Mouse (Mus musculus): Measurements from ENCODE around the gene Pitpnm2. TPM values are rescaled to one million over a fixed set of nuclear protein-coding genes. Genes with fewer than 3 reads are reported as not detected.
A peak's percentile ranks its signal among the peaks of the same experiment; 100 is the strongest.

Gene Pitpnm2
- polyA plus RNA-seq, 1 experiment from 2014 or later = 3.1 TPM

DNA sequence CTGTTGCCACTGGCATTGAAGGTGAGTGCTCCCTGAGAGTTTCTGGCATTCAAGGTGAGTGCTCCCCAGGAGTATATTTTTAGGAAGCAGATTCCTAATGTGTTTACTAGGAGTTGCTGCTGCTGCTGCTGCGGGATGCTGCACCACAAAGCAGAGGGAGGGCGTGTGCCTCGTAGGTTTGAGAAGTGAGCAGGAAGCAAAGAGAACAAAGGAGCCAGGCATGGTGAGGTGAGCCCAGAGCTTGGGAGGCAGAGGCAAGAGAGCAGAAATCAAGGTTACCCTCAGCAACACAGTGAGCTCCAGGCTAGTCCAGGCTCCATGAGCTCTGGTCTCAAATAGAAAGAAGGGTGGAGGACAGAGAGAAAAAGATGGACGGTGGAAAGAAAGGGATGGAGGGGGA, 13.7 kb upstream of the Pitpnm2 start:
- no peak overlapping the region for H3K4me3 ChIP-seq (replicated peaks)
- no peak for ATAC-seq
- 72% methylated on average over 4 of the region's 4 CpGs for WGBS
- peaks cover 13% of the 10 kb centered on the region for H3K36me3 ChIP-seq
- H3K4me2 ChIP-seq (replicated peaks) = no peak overlapping the region
- H3K4me1 ChIP-seq (replicated peaks) = 0 out of 2 replicates have a peak, but pooled peaks cover 5% of the 10 kb centered on the region
- H3K9ac ChIP-seq = no peak overlapping the region
- H3K27me3 ChIP-seq (replicated peaks) = no peaks in the 10 kb centered on the region
- no peaks in the 10 kb centered on the region for H3K9me3 ChIP-seq
- H3K27ac ChIP-seq = no peak overlapping the region

DNA sequence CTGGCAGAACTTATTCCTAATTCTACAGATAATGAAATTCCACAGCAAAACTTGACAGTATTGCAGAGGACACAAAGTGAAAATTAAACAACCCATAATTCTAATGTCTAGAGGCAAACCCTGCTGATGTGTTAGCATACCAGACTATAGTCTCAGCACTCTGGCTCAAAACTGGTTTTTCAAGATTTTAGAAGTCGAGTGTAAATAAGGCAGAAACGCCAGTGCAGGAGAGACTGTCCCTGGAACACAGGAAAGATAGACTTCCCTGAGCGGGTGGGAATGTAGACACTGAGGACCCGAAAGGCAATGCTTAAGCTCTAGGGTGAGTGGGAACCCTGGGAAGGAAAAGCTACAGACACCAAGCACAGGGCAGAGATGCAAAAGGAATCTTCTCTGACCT, 12.5 kb upstream of the Pitpnm2 start:
- Histone ChIP-seq H3K4me1 (replicated peaks) (0 out of 2 replicates have a peak, but pooled peaks cover 5% of the 10 kb centered on the region), H3K9me3 (no peaks in the 10 kb centered on the region), H3K27me3 (replicated peaks) (no peaks in the 10 kb centered on the region), H3K9ac (no peak overlapping the region), H3K4me3 (replicated peaks) (no peak overlapping the region), H3K4me2 (replicated peaks) (0 out of 2 replicates have a peak overlapping the region, but pooled peaks have one; percentile 2), H3K36me3 (peaks cover 18% of the 10 kb centered on the region), H3K27ac (peak overlapping the region; percentile 17; the same call in 1 of the 2 replicates)
- peak; percentile 58 for ATAC-seq
- 61% methylated on average over 4 of the region's 4 CpGs for WGBS

DNA sequence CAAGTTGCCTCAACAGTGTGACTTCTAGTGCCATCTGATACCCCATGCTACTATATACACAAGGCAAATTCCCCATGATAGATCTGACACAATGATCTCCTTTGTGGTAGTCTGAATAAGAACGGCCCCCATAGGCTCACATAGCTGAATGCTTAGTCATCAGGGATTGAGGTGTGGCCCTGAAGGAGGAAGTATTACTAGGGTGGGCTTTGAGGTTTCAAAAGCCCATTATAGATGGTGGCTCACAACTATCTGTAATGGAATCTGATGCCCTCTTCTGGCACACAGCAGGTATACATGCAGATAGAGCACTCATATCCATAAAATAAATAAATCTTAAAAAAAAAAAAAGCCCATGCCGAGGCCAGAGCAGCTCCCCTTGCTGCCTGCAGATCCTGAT, 9.6 kb upstream of the Pitpnm2 start:
- Histone ChIP-seq H3K4me1 (replicated peaks) (0 out of 2 replicates have a peak, but pooled peaks cover 5% of the 10 kb centered on the region), H3K4me2 (replicated peaks) (no peak overlapping the region), H3K9ac (no peak overlapping the region), H3K36me3 (peaks cover 18% of the 10 kb centered on the region), H3K27ac (no peak overlapping the region), H3K27me3 (replicated peaks) (no peaks in the 10 kb centered on the region), H3K9me3 (no peaks in the 10 kb centered on the region), H3K4me3 (replicated peaks) (no peak overlapping the region)
- no peak for ATAC-seq
- WGBS = 43% methylated on average over 2 of the region's 2 CpGs

DNA sequence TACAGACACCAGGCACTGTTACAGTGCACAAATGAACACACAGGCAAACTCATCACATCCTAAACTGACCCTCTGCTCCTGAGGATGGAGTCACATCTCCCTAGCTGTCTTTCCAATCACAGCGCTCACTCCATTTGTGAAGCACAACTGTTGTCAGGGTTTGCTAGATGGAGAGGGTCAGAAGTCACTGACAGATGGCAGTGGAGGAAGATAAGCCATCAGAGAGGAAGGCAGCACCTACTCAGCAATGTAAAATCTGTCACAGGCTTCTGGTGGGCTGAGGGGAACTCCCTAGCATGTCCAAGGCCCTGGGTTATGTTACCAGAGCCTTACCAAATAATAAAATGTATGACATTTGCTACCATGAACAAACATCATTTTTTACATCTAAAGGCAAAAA, 8.5 kb upstream of the Pitpnm2 start:
- WGBS = 97% methylated on average over 1 of the region's 1 CpGs

DNA sequence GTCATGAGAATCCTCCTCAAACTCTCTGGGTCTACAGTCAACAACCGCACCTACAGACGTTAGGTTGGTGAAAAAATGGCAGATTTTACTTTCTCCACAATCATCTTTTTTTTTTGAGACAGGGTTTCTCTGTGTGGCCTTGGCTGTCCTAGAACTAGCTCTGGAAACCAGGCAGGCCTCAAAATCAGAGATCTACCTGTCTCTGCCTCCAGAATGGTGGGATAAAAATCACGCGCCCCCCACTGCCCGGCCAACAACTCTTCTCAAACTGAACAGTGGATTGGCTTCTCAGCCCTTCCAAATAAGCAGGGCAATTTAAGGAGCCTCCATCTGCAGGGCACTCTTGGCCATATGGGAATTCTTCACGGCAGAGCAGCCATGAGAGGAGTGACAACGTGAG, 5.6 kb upstream of the Pitpnm2 start:
- WGBS = 89% methylated on average over 7 of the region's 7 CpGs
- no peak overlapping the region for H3K9ac ChIP-seq
- no peak overlapping the region for H3K27ac ChIP-seq
- H3K4me2 ChIP-seq (replicated peaks) = no peak overlapping the region
- peaks cover 18% of the 10 kb centered on the region for H3K36me3 ChIP-seq
- no peaks in the 10 kb centered on the region for H3K4me1 ChIP-seq (replicated peaks)
- no peak for ATAC-seq
- H3K27me3 ChIP-seq (replicated peaks) = no peaks in the 10 kb centered on the region
- no peak overlapping the region for H3K4me3 ChIP-seq (replicated peaks)
- no peaks in the 10 kb centered on the region for H3K9me3 ChIP-seq

More for the DNA sequence above, 8.5 kb upstream of the Pitpnm2 start:
- peaks cover 18% of the 10 kb centered on the region for H3K36me3 ChIP-seq
- no peaks in the 10 kb centered on the region for H3K9me3 ChIP-seq
- H3K27me3 ChIP-seq (replicated peaks) = no peaks in the 10 kb centered on the region
- no peak overlapping the region for H3K9ac ChIP-seq
- 0 out of 2 replicates have a peak, but pooled peaks cover 4% of the 10 kb centered on the region for H3K4me1 ChIP-seq (replicated peaks)
- H3K4me2 ChIP-seq (replicated peaks) = no peak overlapping the region
- no peak overlapping the region for H3K27ac ChIP-seq
- H3K4me3 ChIP-seq (replicated peaks) = no peak overlapping the region
- ATAC-seq = no peak

DNA sequence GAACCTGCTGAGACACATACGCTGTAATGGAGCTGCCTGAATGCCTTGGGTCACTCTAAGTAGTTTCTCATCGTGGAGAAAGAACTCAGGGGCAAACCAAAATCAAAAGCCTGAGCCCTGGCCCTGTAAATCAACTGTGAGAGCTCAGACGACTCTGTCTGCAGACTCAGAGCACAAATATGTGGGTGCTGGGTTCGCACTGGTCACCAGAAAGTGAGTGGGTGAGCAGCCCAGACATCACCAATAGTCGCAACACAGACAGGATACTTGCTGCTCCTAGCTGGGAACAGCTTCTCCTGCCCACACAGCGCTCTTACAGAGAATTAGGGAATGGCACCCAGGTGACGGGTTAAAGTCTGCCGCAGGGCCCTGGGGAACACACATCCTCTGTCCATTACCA, 4.0 kb upstream of the Pitpnm2 start:
- no peaks in the 10 kb centered on the region for H3K9me3 ChIP-seq
- peaks cover 8% of the 10 kb centered on the region for H3K36me3 ChIP-seq
- no peak overlapping the region for H3K9ac ChIP-seq
- H3K4me2 ChIP-seq (replicated peaks) = no peak overlapping the region
- H3K4me1 ChIP-seq (replicated peaks) = peaks cover 4% of the 10 kb centered on the region; the same call in 1 of the 2 replicates
- no peak for ATAC-seq
- no peaks in the 10 kb centered on the region for H3K27me3 ChIP-seq (replicated peaks)
- H3K27ac ChIP-seq = no peak overlapping the region
- H3K4me3 ChIP-seq (replicated peaks) = no peak overlapping the region
- WGBS = 85% methylated on average over 8 of the region's 8 CpGs

DNA sequence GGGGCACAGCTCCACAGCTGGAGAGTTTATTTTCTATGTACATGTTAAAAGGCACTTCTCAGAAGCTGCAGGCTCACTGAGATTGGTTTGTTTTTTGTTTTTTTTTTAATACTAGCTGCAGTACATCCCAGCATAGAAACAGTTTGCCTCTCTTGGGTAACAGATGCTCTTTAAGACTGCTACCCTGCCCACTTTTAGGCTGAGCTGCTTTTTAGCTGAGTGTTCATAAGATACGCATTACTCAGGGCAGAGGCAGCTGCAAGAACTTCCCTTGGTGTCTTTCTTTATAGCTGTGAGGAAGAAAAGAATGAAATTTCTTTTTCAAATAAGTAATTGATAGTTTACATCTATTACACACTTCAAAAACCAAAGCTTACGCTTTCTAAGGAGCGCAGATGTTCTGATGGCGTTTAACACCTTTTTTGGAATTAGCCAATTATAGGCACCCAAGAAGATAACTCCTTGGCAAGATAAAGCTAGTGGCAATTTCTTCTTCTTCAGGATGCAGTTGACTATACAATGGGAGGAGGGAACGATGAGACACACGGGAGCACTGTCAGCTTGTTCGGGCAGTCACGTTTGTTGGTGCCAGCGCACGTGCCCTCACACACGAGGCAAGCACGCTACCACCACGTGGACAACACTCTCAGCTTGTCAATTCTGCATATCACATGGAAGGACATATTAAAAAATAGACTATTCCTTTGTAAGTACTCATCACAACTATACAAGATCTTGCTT, 3.2 kb upstream of the Pitpnm2 start:
- no peak overlapping the region for H3K27ac ChIP-seq
- WGBS = 92% methylated on average over 13 of the region's 13 CpGs
- H3K9ac ChIP-seq = no peak overlapping the region
- H3K36me3 ChIP-seq = 0 out of 2 replicates have a peak, but pooled peaks cover under 1% of the 10 kb centered on the region
- no peak overlapping the region for H3K4me3 ChIP-seq (replicated peaks)
- H3K4me1 ChIP-seq (replicated peaks) = peaks cover 12% of the 10 kb centered on the region
- no peak for ATAC-seq
- no peaks in the 10 kb centered on the region for H3K27me3 ChIP-seq (replicated peaks)
- no peak overlapping the region for H3K4me2 ChIP-seq (replicated peaks)
- no peaks in the 10 kb centered on the region for H3K9me3 ChIP-seq

DNA sequence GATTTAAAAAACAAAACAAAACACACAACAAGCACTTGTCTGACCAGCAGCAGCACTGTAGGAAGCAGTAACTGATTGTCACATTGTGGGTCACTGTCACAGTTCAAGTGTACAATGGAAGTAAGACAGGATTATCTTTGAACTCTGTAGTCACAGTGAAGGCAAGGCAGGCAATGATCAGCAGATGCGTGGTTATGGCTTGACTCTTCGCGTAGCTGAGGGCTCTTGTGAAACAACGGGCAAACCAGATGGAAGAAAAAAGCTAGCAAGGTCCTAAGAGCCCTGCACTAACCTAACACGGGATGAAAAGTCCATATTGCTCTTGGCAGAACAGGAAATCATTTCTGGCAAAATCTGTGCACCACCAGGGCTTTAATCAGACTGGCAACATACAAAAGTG, 1.5 kb upstream of the Pitpnm2 start:
- H3K9me3 ChIP-seq = no peaks in the 10 kb centered on the region
- no peak overlapping the region for H3K4me3 ChIP-seq (replicated peaks)
- no peak for ATAC-seq
- H3K27ac ChIP-seq = no peak overlapping the region
- H3K4me2 ChIP-seq (replicated peaks) = no peak overlapping the region
- H3K27me3 ChIP-seq (replicated peaks) = no peaks in the 10 kb centered on the region
- WGBS = 83% methylated on average over 5 of the region's 5 CpGs
- H3K9ac ChIP-seq = no peak overlapping the region
- H3K4me1 ChIP-seq (replicated peaks) = peaks cover 12% of the 10 kb centered on the region
- H3K36me3 ChIP-seq = no peaks in the 10 kb centered on the region

DNA sequence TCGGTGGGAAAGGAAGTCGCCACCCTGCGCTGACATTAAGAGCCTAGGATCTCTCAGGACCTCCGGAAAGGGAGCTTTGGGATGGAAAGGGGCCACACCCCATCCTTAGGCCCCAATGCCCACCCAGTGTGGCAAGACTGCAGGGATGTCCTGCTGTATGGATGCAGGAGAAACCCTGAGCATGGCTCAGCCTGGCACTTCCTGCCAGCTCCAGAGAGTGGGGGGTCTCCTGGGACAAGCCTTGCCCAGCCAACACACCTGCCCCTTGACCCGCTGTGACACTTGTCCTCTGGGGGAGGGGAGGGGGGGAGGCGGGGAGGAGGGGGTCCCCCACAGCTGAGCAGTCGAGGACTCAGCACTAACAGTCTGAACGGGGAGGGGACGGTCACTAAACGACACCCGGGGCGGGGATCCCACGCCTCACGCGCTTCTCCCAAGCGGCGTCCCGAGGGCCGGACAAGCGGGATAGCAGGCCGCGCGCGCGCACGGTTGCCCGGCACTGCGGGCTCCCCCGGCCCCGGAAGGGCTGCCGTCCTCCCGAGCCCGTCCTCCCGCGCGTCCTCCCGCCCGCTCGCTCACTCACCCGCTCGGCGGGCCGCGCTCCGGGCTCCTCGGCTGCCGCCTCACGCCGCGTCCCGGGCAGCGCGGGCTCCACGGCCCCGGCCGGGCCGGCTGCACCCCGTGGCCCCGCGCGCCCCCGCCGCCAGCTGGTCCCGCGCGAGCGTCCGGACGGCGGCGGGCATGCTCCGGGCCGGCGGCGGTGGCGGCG, 531 bp downstream of the Pitpnm2 start:
- Histone ChIP-seq H3K9me3 (no peaks in the 10 kb centered on the region), H3K36me3 (no peaks in the 10 kb centered on the region), H3K4me2 (replicated peaks) (peak overlapping the region; percentile 90), H3K4me3 (replicated peaks) (peak overlapping the region; percentile 81), H3K9ac (peak overlapping the region; percentile 77), H3K27me3 (replicated peaks) (no peaks in the 10 kb centered on the region), H3K4me1 (replicated peaks) (peaks cover 12% of the 10 kb centered on the region), H3K27ac (peak overlapping the region; percentile 68)
- WGBS = 1% methylated on average over 76 of the region's 77 CpGs
- ATAC-seq = peak; percentile 70

DNA sequence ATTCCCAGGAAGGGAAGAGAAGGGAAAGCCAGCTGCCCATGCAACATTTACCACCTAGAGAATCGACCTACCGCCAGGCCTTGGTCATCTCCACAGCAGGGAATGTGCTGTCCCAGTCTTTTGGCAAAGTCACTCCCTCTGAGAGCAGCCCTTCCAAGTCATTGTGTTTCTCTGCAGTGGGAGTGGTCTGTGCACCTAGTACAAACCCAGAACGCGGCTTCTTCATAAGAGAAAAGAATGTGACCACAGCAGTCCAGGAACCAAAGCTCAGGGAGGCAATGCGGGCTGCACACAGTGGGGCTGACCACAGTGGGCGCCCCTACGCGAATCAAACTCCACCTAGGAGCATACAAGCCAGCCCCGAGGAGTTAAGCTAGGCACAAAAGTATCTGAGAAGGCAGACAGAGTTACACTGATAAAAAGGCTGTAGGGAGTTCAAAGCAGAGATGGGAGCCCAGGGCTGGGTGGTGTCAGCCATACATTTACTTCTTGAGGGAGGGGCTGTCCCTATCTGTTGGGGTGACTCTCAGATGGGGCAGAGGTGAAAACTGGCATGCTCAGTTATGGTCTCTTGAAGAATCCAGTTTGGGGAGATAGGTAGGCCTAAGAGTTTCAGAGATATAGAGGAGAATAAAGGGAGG, 1.5 kb downstream of the Pitpnm2 start:
- WGBS = 45% methylated on average over 9 of the region's 9 CpGs
- no peaks in the 10 kb centered on the region for H3K9me3 ChIP-seq
- 0 out of 2 replicates have a peak overlapping the region, but pooled peaks have one; percentile 68 for H3K27ac ChIP-seq
- ATAC-seq = no peak
- peaks cover 12% of the 10 kb centered on the region for H3K4me1 ChIP-seq (replicated peaks)
- H3K4me3 ChIP-seq (replicated peaks) = peak overlapping the region; percentile 81
- peak overlapping the region; percentile 23; the same call in 1 of the 2 replicates for H3K9ac ChIP-seq
- no peaks in the 10 kb centered on the region for H3K27me3 ChIP-seq (replicated peaks)
- H3K36me3 ChIP-seq = no peaks in the 10 kb centered on the region
- peak overlapping the region; percentile 90 for H3K4me2 ChIP-seq (replicated peaks)

DNA sequence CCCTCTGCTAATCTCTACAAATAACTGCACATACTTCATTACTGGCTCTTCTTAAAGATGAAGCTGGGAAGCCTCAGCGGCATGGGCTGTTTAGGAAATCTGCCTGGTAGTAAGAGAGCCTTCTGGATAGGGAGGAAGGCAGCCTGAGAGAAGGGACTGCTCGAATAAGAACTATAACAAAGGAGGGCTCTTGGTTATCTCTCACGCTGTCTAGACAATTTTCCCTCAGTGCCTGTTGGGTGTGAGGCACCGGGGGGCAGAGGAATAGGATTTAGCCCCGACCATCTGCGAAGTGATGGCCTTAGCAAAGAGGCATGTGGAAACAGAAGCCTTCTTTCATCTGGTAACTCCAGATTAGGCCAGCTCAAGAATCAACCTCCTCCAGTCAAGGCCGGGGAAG, 2.3 kb downstream of the Pitpnm2 start:
- Histone ChIP-seq H3K36me3 (no peaks in the 10 kb centered on the region), H3K9ac (peak overlapping the region; percentile 10; the same call in 1 of the 2 replicates), H3K27ac (no peak overlapping the region), H3K27me3 (replicated peaks) (no peaks in the 10 kb centered on the region), H3K4me2 (replicated peaks) (0 out of 2 replicates have a peak overlapping the region, but pooled peaks have one; percentile 90), H3K4me3 (replicated peaks) (0 out of 2 replicates have a peak overlapping the region, but pooled peaks have one; percentile 3), H3K4me1 (replicated peaks) (peaks cover 13% of the 10 kb centered on the region), H3K9me3 (no peaks in the 10 kb centered on the region)
- 57% methylated on average over 7 of the region's 7 CpGs for WGBS
- ATAC-seq = no peak

DNA sequence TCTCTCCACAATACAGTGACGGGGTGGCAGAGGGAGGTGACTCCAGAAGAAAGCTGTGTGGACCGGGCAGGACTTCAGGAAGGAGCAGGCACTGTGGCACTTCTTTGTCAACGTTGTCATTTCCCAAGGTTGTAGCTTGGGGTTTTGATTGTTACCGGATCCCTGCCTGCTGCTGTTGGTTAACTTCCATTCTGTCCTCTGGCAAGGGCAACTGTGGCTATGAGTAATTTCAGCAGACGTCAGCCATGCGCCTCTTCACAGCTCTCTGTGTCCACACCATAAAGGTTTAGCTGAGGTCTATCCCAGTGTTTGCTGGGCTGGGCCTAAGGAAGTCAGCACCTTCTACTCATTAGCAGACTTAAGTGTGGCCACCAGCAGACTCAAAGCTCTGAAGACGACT, 4.7 kb downstream of the Pitpnm2 start:
- ATAC-seq = no peak
- Histone ChIP-seq H3K27ac (no peak overlapping the region), H3K27me3 (replicated peaks) (no peaks in the 10 kb centered on the region), H3K4me2 (replicated peaks) (no peak overlapping the region), H3K4me1 (replicated peaks) (peaks cover 23% of the 10 kb centered on the region), H3K4me3 (replicated peaks) (no peak overlapping the region), H3K9ac (no peak overlapping the region), H3K9me3 (no peaks in the 10 kb centered on the region), H3K36me3 (no peaks in the 10 kb centered on the region)
- whole genome bisulfite sequencing = 93% methylated on average over 7 of the region's 7 CpGs

Data from intestine, embryonic 15.5 days (tissue).